Mouse (Mus musculus): Measurements from ENCODE around the gene Carm1.
A peak's percentile ranks its signal among the peaks of the same experiment; 100 is the strongest.

- TF ChIP-seq POLR2A (IDR thresholded peaks at IDR 0.05; ENCODE audit: low read depth, low read length) (peak; percentile 78), CTCF (IDR thresholded peaks at IDR 0.05; ENCODE audit: borderline replicate concordance, insufficient read depth, low read length) (no peak)
Measured at GRCm38 (mm10) chr9:21592703-21593121, 46.0 kb downstream of the Carm1 start, which contains the start of the genes Timm29 and Yipf2.

Data from embryonic fibroblast, embryonic 13.5 days (primary cell).